Mouse (Mus musculus): ENCODE data around the gene 4933405L10Rik. TPM values are rescaled to one million over a fixed set of nuclear protein-coding genes. Genes with fewer than 3 reads are reported as not detected.

The 4933405L10Rik gene
- polyA plus RNA-seq, 1 experiment from 2014 or later = 0.28 TPM

DNA sequence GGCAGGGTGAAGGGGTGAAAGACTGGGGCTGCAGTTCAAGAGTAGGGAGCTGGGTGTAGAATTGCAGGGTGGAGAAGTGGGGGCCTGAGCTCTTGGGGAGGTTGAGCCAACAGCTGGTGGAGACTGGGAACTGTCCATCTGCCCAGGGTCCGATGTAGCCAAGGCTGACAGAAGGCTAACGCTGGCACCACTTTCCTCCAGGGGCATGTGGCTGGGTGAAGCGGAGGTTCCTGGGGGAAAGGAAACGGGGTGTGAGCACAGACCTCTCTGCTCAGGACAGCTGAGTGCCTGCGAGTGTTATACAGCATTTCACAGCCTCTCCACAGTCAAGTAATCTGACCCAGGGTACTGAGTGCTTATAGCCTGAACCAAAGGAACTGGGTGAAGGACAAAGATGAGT lies 8.7 kb upstream of the 4933405L10Rik start:
- 96% methylated on average over 5 of the region's 5 CpGs for WGBS
- Histone ChIP-seq H3K9me3 (replicated peaks; ENCODE audit: control insufficient read depth, low read length, poor library complexity, severe bottlenecking) (no peaks in the 10 kb centered on the region), H3K4me2 (ENCODE audit: low read length) (no peak overlapping the region), H3K27ac (ENCODE audit: low read length) (no peak overlapping the region), H3K9ac (ENCODE audit: low read depth, low read length) (no peak overlapping the region), H3K27me3 (ENCODE audit: control insufficient read depth, insufficient read depth, low read depth, low read length) (no peaks in the 10 kb centered on the region), H3K36me3 (ENCODE audit: control insufficient read depth, insufficient read depth, low read length) (peaks cover 25% of the 10 kb centered on the region), H3K4me1 (ENCODE audit: control insufficient read depth, insufficient read depth, low read length) (peaks cover 30% of the 10 kb centered on the region), H3K4me3 (ENCODE audit: low read depth, low read length) (no peak overlapping the region)
- ATAC-seq = no peak

DNA sequence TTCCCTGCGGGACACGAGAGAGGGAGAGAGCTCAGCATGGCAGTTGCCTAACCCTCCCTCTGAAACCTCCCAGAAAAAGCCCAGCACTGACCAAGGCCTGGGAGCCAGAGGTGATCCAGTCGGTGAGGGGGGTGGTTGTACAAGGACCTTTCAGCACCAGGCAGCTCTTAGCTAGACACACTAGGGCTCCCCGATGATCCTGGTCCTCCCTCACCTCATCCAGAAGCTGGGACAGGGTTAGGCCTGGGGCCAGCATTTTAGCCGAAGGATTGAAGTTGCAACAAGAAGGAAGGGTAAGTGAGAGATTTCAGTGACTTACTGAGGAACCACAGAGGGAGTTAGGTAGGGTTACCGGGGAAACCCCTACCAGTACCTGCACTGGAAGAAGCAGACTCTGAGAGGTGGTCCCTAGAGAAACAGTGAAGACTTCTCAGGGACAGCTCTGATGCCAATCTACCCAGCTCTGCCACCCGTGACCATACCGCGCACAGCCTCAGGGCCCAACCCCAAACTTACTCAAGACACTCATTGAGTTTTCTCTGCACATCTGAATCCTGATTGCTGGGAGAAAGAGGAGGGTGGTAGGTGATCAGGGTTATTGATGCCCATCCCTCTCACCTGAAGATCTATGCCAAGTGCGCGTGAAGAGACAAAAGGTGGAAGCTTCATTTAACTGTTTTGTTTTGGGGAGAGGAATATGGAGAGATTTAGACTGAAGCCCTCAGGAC lies 7.8 kb upstream of the 4933405L10Rik start:
- H3K27ac ChIP-seq (ENCODE audit: low read length) = no peak overlapping the region
- peak overlapping the region; percentile 99 for H3K4me2 ChIP-seq (ENCODE audit: low read length)
- ATAC-seq = no peak
- H3K4me3 ChIP-seq (ENCODE audit: low read depth, low read length) = peak overlapping the region; percentile 76
- H3K36me3 ChIP-seq (ENCODE audit: control insufficient read depth, insufficient read depth, low read length) = peaks cover 26% of the 10 kb centered on the region
- H3K27me3 ChIP-seq (ENCODE audit: control insufficient read depth, insufficient read depth, low read depth, low read length) = no peaks in the 10 kb centered on the region
- H3K4me1 ChIP-seq (ENCODE audit: control insufficient read depth, insufficient read depth, low read length) = peaks cover 29% of the 10 kb centered on the region
- H3K9ac ChIP-seq (ENCODE audit: low read depth, low read length) = peak overlapping the region; percentile 76; the same call in 1 of the 2 replicates
- 90% methylated on average over 11 of the region's 11 CpGs for WGBS
- H3K9me3 ChIP-seq (replicated peaks; ENCODE audit: control insufficient read depth, low read length, poor library complexity, severe bottlenecking) = no peaks in the 10 kb centered on the region

DNA sequence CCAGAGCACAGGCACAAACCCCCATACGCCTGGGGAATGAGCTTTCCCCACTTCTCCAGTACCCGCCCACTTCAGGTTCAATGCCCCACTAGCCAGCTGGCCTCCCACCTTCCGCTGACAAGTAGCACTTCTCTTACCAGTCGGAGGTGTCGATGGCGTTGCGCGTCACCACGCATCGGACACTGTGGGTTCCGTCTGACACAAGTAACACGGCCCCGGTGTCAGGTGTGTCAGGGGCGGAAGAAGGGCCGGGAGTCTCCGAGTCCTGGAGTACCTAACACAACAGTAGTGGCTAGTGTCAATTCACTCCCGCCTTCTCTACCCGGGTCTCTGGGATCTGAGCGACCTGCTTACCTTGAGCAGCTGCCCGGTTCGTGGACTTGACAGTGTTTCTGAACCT lies 6.9 kb upstream of the 4933405L10Rik start:
- Histone ChIP-seq H3K27me3 (ENCODE audit: control insufficient read depth, insufficient read depth, low read depth, low read length) (no peaks in the 10 kb centered on the region), H3K36me3 (ENCODE audit: control insufficient read depth, insufficient read depth, low read length) (peaks cover 24% of the 10 kb centered on the region), H3K27ac (ENCODE audit: low read length) (peak overlapping the region; percentile 94), H3K9me3 (replicated peaks; ENCODE audit: control insufficient read depth, low read length, poor library complexity, severe bottlenecking) (no peaks in the 10 kb centered on the region), H3K4me2 (ENCODE audit: low read length) (peak overlapping the region; percentile 99), H3K9ac (ENCODE audit: low read depth, low read length) (peak overlapping the region; percentile 76), H3K4me3 (ENCODE audit: low read depth, low read length) (peak overlapping the region; percentile 76), H3K4me1 (ENCODE audit: control insufficient read depth, insufficient read depth, low read length) (peaks cover 20% of the 10 kb centered on the region)
- WGBS = under 1% methylated on average over 20 of the region's 21 CpGs
- ATAC-seq = peak; percentile 57

DNA sequence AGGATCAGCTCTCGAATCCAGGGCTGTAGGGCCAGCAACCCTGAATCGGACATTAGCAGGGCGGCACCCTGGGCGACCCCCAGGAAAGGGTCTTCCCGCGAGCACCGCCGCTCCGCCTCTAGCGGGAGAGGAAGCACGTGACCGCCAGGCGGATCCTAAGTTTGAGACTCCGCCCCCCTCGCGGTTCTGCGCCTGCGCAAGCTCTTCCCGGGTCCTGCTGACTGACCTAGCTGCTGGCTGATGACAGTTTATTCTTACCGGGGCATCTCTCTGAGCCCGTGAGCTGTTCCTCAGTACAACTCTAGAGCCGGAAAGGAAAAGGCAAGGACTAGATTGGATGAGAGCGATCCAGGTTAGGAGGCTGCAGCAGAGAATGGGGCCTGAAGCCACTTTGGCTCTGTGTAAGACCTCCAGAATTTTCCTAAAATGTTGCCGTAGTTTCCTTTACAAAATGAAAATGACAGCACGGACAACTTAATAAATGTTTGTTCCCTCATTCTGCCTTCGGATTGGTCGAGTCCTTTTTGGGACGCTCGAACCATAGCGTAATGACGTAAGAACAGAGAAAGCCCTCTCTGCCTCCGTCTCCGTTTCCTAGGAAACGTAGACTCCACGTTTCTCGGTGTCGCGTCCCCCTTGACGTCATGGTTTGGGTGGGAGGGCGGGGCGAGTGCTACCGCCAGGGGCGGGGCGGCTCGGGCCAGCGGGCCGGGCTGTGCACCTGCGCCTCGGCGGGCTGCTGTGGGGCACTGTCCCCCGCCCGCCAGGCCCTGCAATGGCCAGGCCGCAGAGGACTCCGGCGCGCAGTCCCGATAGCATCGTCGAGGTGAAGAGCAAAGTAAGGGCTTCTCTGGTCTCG lies 6.3 kb upstream of the 4933405L10Rik start, which contains the start of the genes Acd and Pard6a:
TSS of gene Acd (minus strand) at position 137 of the 859 bp plus-strand sequence.
TSS of gene Pard6a (plus strand) at position 183 of the 859 bp plus-strand sequence.
- ATAC-seq = peak; percentile 75
- no peaks in the 10 kb centered on the region for H3K9me3 ChIP-seq (replicated peaks; ENCODE audit: control insufficient read depth, low read length, poor library complexity, severe bottlenecking)
- under 1% methylated on average over 59 of the region's 60 CpGs for WGBS

DNA sequence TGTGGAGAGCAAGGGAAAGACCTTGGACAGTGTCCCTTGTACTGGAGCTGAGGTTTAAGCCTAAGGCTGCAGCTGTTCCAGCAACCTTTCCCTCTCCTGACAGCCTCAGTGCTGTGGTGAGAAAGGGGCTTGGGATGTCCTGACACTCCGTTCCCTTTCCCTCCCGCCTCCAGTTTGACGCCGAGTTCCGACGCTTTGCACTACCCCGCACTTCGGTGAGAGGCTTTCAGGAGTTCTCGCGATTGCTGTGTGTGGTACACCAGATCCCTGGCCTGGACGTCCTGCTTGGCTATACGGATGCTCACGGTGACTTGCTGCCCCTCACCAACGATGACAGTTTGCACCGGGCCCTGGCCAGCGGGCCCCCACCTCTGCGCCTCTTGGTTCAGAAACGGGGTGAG lies 5.5 kb upstream of the 4933405L10Rik start:
- H3K27me3 ChIP-seq (ENCODE audit: control insufficient read depth, insufficient read depth, low read depth, low read length) = no peaks in the 10 kb centered on the region
- H3K27ac ChIP-seq (ENCODE audit: low read length) = peak overlapping the region; percentile 94
- peaks cover 19% of the 10 kb centered on the region for H3K4me1 ChIP-seq (ENCODE audit: control insufficient read depth, insufficient read depth, low read length)
- H3K9me3 ChIP-seq (replicated peaks; ENCODE audit: control insufficient read depth, low read length, poor library complexity, severe bottlenecking) = no peaks in the 10 kb centered on the region
- peak overlapping the region; percentile 99 for H3K4me2 ChIP-seq (ENCODE audit: low read length)
- peak overlapping the region; percentile 76 for H3K4me3 ChIP-seq (ENCODE audit: low read depth, low read length)
- WGBS = 25% methylated on average over 18 of the region's 18 CpGs
- peaks cover 18% of the 10 kb centered on the region for H3K36me3 ChIP-seq (ENCODE audit: control insufficient read depth, insufficient read depth, low read length)
- ATAC-seq = peak; percentile 16
- H3K9ac ChIP-seq (ENCODE audit: low read depth, low read length) = peak overlapping the region; percentile 76

More for the DNA sequence above, 6.3 kb upstream of the 4933405L10Rik start, which contains the start of the genes Acd and Pard6a:
- H3K27me3 ChIP-seq (ENCODE audit: control insufficient read depth, insufficient read depth, low read depth, low read length) = no peaks in the 10 kb centered on the region
- H3K4me1 ChIP-seq (ENCODE audit: control insufficient read depth, insufficient read depth, low read length) = peaks cover 18% of the 10 kb centered on the region
- H3K4me3 ChIP-seq (ENCODE audit: low read depth, low read length) = peak within 1 kb of the TSS; percentile 76
- peak within 1 kb of the TSS; percentile 94 for H3K27ac ChIP-seq (ENCODE audit: low read length)
- H3K4me2 ChIP-seq (ENCODE audit: low read length) = peak within 1 kb of the TSS; percentile 99
- H3K9ac ChIP-seq (ENCODE audit: low read depth, low read length) = peak within 1 kb of the TSS; percentile 76
- peaks cover 24% of the 10 kb centered on the region for H3K36me3 ChIP-seq (ENCODE audit: control insufficient read depth, insufficient read depth, low read length)

DNA sequence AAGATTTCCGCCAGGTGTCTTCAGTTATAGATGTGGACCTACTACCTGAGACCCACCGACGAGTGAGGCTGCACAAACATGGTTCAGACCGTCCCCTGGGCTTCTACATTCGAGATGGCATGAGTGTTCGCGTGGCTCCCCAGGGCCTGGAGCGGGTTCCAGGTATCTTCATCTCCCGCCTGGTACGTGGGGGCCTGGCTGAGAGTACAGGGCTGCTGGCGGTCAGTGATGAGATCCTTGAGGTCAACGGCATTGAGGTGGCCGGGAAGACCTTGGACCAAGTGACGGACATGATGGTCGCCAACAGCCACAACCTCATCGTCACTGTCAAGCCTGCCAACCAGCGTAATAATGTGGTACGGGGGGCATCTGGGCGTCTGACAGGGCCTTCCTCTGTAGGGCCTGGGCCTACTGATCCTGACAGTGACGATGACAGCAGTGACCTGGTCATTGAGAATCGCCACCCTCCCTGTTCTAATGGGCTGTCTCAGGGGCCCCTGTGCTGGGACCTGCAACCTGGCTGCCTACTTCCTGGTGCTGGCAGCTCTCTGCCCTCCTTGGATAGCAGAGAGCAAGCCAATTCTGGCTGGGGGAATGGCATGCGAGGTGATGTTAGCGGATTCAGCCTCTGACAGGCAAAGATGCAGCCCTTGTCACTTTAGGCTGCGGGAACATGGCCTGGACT lies 4.6 kb upstream of the 4933405L10Rik start:
- Histone ChIP-seq H3K4me1 (ENCODE audit: control insufficient read depth, insufficient read depth, low read length) (peaks cover 25% of the 10 kb centered on the region), H3K4me3 (ENCODE audit: low read depth, low read length) (no peak overlapping the region), H3K9ac (ENCODE audit: low read depth, low read length) (no peak overlapping the region; the same call in 1 of the 2 replicates), H3K9me3 (replicated peaks; ENCODE audit: control insufficient read depth, low read length, poor library complexity, severe bottlenecking) (no peaks in the 10 kb centered on the region), H3K27ac (ENCODE audit: low read length) (no peak overlapping the region), H3K4me2 (ENCODE audit: low read length) (no peak overlapping the region; the same call in 1 of the 2 replicates), H3K27me3 (ENCODE audit: control insufficient read depth, insufficient read depth, low read depth, low read length) (no peaks in the 10 kb centered on the region), H3K36me3 (ENCODE audit: control insufficient read depth, insufficient read depth, low read length) (peaks cover 10% of the 10 kb centered on the region)
- ATAC-seq = no peak
- 93% methylated on average over 24 of the region's 24 CpGs for WGBS

DNA sequence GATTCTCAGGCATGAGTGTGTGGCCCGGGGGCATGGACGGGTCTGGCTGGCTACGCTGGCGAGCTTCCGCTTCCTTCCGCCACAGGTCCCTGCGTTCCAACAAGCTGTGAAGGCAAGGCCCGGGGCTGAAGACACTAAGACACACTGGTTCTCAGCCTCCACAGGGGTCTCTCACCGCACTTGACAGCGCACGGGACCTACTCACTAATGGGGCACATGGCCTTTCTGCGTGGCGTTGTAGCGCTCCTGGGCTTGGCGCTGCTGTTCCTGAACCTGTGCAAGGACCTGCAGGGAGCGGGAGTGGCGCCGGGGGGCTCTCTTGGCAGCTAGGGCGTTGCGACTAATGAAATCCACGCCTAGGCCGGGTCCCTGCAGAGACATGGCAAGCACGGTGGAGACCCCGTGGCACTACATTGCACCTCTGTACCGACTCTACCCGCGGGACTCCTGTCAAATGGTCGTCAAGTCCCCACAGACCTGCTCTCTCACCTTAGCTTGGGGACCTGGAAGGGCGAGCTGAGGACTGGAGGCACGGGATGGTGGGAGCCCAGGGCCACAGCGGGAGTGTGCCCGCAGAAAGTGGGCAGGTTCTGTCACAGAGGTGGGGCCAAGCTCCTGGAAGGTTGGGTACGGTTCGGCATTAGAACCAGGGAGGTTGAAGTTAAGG lies 3.2 kb upstream of the 4933405L10Rik start:
- H3K27ac ChIP-seq (ENCODE audit: low read length) = no peak overlapping the region
- H3K4me3 ChIP-seq (ENCODE audit: low read depth, low read length) = no peak overlapping the region
- H3K9me3 ChIP-seq (replicated peaks; ENCODE audit: control insufficient read depth, low read length, poor library complexity, severe bottlenecking) = no peaks in the 10 kb centered on the region
- H3K9ac ChIP-seq (ENCODE audit: low read depth, low read length) = no peak overlapping the region
- no peaks in the 10 kb centered on the region for H3K27me3 ChIP-seq (ENCODE audit: control insufficient read depth, insufficient read depth, low read depth, low read length)
- peaks cover 27% of the 10 kb centered on the region for H3K4me1 ChIP-seq (ENCODE audit: control insufficient read depth, insufficient read depth, low read length)
- 95% methylated on average over 34 of the region's 34 CpGs for WGBS
- H3K4me2 ChIP-seq (ENCODE audit: low read length) = no peak overlapping the region
- H3K36me3 ChIP-seq (ENCODE audit: control insufficient read depth, insufficient read depth, low read length) = peaks cover 2% of the 10 kb centered on the region; the same call in 1 of the 2 replicates
- ATAC-seq = no peak

DNA sequence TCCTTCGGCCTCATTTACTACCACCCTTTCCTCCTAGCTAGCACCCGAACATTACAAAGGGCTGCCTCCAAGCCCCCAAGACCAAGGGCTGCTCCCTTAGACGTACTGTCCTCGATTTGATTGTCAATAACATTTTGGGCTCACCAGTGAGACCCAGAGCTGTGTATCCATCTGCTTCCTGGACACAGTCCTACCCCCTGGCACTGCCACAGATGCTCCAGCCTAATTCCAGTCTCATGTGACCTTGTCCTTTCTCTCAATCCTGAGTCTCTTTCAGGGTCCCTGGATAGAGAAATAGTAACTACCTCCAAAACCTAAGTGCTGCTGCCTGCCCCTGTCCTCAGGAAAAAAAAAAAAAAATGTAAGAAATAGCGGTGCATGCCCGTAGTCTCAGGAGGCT lies 2.5 kb upstream of the 4933405L10Rik start:
- H3K4me3 ChIP-seq (ENCODE audit: low read depth, low read length) = no peak overlapping the region
- WGBS = 89% methylated on average over 6 of the region's 6 CpGs
- H3K27ac ChIP-seq (ENCODE audit: low read length) = no peak overlapping the region
- H3K4me2 ChIP-seq (ENCODE audit: low read length) = no peak overlapping the region
- peaks cover 22% of the 10 kb centered on the region for H3K4me1 ChIP-seq (ENCODE audit: control insufficient read depth, insufficient read depth, low read length)
- no peaks in the 10 kb centered on the region for H3K9me3 ChIP-seq (replicated peaks; ENCODE audit: control insufficient read depth, low read length, poor library complexity, severe bottlenecking)
- H3K27me3 ChIP-seq (ENCODE audit: control insufficient read depth, insufficient read depth, low read depth, low read length) = no peaks in the 10 kb centered on the region
- H3K9ac ChIP-seq (ENCODE audit: low read depth, low read length) = no peak overlapping the region
- no peak for ATAC-seq
- H3K36me3 ChIP-seq (ENCODE audit: control insufficient read depth, insufficient read depth, low read length) = peaks cover 2% of the 10 kb centered on the region; the same call in 1 of the 2 replicates
